Mouse (Mus musculus) erythroid progenitor cell, adult 5-6 weeks (primary cell): ENCODE data around the gene 1110059E24Rik. TPM values are rescaled to one million over a fixed set of nuclear protein-coding genes. Genes with fewer than 3 reads are reported as not detected.

Experiments
- ATAC-seq: replicated peaks from 2 replicates; pipeline ENCODE4 v1.8.0; 2016; ENCODE audit warnings: moderate number of reproducible peaks, mild to moderate bottlenecking, moderate TSS enrichment, inconsistent platforms; ENCODE audit not compliant: poor library complexity, low FRiP score, severe bottlenecking
- total RNA-seq, 2 experiments: library from RNA; stranded (forward) in 1 of 2; stranded (reverse) in 1 of 2; fragments of 150-400 nt in 1 of 2; fragments of 186-747, 209-891 nt in 1 of 2; gene quantifications; 2 replicates each; pipeline versions ENCODE4 v1.2.3 to v1.2.4; 2015 to 2017; ENCODE audit warnings: low replicate concordance in 2 of 2

The 1110059E24Rik gene
- 10.5 and 10.9 TPM in 2 replicates for total RNA-seq (2015; ENCODE audit: low replicate concordance)
- 4.7 and 5.4 TPM in 2 replicates for total RNA-seq (2017; ENCODE audit: low replicate concordance)

DNA sequence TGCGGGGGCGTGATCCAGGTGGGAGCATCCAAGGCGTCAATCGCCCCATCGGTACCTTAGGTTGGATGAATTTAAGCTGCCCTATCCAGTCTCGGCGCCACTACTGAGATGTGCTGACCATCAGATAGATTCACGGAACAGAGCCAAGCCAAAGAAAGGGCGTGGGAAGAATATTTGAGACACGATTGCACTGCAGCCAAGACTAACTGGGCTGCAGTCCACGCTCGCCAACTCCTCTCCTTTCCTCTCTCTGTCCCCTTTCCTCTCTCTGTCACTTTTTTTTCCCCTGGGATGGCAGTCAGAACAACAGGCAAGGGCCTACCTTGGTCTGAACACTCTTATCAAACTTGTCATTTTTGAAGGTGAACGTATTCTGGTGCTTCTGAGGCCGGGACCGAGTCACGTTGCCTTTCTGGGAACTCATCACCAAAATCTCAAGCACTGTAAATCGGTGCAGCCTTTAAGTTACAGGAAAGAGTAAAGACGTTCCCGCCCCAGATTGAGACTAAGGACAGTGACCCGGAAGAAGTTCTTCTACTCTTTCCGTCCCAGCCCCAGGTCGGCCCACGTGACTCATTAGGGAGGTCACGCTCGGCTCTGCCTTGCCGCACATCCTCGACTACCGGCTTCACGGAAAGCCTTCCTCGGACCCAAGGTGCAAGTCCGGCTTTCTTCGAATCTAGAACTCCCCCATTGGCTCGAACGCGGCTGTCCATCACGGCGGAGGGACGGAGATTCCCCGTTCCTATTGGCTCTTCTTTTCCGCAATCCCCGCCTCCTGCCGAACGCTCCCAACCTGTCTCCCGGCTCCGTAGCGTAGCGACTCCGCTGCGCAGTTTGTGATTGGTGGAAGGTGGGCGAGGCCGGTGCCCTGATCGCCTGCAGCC, at the start of gene 1110059E24Rik:
1110059E24Rik (minus strand) TSS at position 692 of the 887 bp plus-strand sequence.
- peak; percentile 99 for ATAC-seq

DNA sequence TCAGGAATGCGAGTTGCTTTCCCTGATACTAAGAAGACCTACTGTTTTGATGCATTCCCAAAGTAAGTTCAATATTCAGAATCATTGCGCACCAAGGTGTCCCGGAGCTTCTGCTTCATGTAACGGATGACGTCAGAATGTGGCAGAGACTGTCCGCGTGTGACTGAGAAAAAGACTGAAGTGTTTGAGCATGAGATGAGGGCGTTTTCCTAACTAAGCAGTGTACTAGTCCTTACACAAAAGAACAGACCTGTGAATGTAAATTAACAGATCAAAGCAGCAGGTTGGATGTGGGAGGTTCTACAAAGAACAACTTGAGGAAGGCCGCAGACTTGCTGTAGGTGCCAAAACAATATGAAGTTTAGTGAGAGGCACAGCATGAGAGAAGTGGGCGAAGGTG, 28.2 kb upstream of the 1110059E24Rik start:
- ATAC-seq, result no peak

DNA sequence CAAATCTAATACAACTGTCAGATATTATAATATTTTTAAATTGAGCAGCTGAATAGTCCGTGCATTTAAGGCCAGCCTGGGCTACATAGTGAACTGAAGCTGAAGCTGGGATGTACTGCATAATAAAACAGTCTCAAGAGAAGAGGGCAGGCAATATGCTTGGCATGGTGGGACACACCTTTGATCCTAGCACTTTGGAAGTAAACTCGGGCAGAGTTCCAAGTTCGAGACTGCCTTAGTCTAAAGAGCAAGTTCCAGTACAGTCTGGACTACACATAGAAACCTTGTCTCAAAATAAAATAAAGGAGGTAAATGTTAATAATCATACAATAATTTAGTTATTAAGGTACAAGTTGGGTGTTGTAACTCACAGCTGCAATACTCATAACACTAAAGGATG, 27.3 kb upstream of the 1110059E24Rik start:
- ATAC-seq, result no peak

DNA sequence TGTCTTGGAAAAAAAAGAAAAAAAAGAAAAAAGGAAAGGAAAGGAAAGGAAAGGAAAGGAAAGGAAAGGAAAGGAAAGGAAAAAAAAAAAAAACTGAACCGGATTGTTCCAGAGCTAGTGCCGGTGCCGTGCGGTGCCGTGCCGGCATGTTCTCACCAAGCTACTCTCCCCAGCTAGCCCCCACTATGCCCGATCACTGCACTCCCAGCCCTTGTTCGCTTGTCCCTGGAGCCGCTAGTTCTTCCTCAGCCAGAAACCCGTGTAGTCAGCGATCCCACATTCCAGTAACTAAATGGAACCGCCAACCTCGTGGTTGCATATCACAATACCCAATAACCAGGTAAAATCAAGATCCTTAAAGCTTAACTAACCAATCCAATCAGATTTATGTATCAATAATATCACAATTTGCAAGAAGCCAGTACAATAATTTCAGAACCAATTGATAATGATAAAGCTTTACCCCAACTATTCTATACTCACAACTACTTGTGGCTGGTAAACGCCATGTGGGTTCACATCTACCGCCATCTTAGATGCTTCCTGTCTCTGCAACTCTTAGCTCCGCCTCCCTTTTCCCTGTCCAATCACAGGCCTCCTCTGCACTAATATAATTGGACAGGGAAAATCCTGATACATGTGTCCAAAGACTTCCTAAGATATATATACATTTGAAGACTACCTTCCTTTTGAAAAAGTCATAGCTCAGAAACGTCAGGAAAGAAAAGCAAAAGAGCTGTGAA, 21.7 kb upstream of the 1110059E24Rik start:
- ATAC-seq, result no peak

DNA sequence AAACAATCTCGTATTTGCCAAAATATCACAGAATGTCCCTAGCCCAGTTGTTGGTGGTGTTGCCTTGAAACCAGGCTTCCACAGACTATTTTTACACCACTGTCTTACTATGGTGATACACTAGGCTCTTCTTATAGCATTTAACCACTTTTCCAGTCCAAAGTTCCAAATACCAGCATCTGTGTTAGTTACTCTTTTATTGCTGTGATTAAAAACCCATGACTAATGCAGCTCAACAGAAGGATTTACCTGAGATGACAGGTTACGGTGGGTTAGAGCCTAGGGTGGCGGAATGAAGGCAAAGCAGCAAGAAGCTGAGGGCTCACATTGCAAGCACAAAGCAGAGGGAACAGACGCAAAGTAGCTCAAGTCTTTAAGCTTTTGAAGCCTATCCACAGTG, 16.9 kb upstream of the 1110059E24Rik start:
- no peak for ATAC-seq

DNA sequence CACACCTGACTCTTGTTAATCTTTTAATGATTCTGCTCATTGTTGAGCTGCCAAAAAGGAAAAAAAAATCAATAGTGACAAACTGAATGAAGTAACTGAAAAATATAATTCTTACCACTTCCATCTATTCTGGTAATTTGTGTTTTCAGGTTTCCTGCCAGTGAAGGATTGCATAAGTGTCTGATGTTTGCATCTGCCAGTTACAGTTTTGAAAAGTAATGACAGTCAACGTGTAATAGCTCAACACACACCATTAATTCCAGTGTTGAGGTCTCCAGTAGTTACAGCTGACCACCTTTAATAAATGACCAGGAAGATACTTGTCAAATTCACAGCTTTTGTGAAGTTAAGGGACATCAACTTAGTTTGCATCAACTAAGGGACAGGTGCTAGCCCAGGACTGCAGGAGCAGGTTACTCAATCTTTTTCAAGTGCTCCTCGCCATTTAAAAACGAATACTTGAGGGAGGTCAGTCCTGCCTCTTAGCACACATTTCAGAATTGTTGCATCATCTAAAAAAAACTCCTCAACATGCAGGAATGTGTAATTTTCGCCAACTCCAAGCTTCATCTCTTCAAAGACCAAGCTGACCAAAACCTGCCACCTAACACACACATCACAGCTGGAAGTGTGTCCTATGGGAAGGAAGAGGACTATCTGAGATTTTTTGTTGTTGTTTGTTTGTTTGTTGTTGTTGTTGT, 11.1 kb upstream of the 1110059E24Rik start:
- no peak for ATAC-seq

DNA sequence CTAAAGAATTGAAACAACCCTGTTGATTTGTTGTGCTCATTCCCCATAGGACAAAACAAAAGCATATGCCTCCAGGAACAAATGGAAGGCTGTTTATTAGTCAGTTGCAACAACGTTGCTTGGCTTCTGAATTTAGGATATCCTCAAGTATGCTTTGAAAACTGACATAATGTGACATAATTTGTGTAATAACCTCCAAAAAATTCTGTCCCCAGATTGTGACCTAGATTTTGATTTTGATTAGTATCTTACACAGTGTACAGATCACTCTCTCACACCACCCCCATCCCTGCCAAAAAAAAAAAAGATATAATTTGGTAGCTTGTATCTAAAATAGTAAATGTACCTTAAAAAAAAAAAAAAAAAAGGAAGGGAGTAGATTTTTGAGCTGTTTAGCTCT, 8.0 kb upstream of the 1110059E24Rik start:
- ATAC-seq, result no peak

DNA sequence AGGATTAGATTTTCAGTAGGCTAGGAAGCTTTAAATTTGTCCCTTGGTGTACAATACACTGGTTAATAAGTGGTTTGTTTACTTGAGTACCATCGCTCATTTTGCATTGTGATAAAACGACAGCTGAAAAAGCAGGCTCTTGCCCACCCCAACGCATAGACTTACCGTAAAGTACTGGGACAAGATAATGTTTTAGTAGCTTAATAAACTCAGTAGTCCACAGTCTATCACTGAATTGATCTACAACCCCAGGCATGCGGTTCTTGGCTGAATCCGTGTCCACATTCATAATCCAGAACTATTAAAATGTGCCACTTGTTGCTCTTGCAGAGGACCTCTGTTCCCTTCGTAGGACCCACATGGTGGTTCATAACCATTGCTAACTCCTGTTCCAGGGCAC, 2.0 kb upstream of the 1110059E24Rik start:
- no peak for ATAC-seq

DNA sequence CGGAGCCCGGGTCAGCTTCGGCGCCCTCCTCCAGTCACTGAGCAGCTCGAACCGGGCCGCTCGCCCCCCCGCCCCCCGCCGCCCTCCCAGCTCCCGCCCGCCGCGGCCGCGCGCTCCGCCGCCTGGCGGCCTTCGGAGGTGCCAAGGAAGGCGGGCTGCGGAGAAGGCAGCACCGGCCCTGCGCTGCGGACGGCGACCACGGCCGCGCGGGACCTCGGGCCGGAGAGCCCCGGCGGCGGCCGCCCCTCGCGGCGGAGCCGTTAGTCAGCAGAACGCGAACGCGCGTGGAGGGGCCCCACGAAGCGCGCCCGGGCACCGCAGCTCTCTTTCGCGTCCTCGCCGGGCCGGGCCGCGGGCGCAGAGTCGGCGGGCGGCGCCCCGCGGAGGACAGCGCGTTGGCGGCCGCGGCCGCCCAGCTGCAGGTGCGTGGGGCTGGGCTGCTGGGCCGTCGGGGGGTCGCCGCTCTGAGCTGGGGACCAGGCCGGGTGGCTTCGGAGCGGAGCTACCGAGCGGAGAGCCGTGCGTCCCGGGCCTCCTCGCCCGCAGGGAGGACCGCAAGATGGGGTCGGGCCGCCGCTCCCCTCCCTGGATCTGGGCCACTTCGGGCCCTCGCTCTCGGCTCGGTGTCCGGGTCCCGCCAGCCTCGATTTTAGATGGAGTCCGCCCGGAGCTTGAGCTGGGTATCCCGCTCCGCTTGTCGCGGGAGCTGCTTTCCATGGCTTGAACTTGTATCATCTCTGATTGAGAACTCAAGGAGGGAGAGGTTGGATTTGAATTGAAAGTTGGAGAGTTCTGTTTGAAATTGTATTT, 601 bp upstream of the 1110059E24Rik start, which contains the start of gene Abhd17b:
Abhd17b (plus strand) TSS at position 14 of the 810 bp plus-strand sequence.
- no peak for ATAC-seq

DNA sequence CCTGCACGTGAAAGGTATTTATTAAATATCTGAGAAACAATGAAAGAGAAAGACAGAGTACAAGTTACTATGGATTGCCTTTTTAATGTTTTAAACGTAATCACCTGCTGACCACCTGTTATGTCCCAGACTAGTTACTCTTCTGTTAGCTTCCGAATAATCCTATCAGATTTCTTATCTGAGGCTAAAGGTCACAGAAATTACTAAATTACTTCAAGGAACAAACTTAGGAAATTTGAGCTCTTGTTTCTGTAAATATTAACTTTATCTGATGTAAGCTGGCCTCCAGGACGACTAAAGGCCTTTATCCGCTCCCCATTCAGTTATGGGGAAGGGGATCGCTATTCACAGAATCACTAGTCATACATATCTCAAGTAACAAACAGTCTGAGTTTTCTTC, 1.1 kb downstream of the 1110059E24Rik start:
- ATAC-seq, result no peak

DNA sequence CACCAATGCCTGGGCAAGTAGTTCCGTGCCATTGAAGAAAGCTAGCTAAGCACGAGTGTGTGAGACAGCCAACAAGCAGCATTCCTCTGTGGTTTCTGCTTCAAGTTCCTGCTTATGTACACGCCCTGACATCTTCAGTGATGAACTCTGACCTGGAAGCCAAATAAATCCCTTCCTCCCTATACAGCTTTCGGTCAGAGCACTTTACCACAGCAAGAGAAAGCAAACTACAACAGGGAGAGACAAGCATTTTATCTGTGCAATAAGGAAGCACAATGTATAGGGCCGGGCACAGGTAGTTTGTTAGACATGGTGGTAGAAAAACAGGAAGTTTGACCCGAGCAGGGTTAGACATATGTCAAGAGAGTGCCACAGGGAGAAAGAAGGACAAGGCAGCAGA, 6.6 kb downstream of the 1110059E24Rik start:
- no peak for ATAC-seq

DNA sequence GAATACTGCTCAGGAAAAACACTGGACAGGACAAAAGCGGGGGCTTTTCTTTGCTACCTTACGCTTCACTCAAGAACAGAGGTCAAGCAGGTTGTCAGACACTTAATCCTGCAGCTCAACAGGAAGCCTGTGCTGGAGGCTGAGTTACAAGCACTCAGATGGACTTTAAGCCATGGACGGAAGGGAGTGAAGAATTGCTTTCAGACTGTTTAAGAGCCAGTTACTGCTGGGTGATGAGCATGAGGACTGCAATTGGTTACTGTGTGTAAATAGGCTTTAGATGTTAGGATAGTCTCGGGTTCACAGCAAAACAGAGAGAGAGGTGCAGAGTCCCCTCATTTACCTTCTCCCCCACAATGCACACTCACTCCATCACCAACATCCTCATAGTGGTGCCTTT, 7.5 kb downstream of the 1110059E24Rik start:
- no peak for ATAC-seq

DNA sequence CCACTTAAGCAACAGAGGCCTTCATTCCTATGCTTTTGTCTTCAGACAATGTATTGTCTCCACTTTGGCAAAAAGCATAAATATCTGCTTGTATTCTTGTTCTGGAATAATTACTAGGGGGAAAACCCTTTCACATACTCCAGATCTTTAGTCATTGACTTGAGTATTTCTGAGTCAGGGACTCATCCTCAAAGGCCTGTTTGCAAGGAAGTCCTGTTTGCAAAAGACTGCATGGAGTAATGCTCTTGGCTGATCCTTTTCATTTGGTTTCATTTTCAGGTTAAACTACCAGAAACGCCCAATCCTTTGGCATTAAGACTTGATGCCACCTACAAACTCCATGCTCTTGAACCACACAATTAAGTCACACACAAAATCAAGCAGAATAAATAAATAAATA, 8.8 kb downstream of the 1110059E24Rik start:
- no peak for ATAC-seq

DNA sequence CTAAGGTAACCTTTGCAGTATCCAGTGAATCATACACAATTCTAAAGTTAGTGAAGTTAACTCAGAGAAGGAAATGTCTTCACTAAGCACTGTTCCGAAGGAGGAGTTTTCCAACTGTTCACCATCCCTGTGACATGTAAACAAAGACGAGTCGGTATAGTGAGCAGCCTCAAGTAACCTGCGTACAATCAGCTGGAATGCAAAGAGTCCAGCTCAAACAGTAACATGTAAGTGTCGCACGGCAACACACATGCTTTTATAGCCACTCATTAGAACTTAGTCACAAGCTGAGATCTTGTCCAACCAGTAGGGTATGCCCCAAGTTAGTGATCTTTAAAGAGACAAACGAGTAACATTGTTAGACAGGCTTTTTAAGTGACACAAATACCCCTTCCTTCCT, 15.1 kb downstream of the 1110059E24Rik start:
- no peak for ATAC-seq

DNA sequence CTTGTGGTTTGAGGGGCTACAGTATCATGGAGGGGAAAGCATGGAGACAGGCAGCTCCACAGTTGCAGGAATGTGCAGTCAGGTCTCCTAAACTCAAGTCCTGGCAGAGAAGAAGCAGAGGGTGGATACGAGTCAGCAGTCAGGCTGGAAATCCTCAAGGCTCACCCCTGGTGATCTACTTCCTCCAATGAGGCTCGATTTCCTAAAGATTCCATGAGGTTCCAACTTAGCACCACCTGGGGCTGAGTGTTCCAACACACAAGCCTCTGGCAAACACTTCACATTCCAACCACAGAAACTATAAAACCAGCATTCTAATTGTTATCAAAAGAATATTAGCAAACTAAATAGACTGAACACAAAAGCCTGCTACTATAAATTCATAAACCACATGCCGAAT, 15.9 kb downstream of the 1110059E24Rik start:
- ATAC-seq, result no peak

DNA sequence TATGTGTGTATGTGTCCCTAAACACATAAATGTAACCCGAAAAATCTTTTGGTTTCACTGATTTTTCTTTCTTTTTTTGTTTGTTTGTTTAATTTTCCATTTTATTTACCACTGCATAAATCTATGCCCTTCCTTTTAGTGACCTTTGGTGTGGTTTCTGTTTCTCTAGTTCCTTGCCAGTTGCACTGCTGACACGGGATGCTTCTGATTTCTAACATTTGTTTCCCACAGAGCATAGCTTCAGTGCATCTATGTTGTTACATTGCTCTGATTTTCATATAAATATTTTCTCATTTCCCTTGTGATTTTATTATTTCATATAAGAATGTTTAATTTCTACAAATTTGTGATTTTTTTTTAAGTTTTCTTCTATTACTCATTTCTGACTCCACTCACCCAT, 17.4 kb downstream of the 1110059E24Rik start:
- no peak for ATAC-seq

DNA sequence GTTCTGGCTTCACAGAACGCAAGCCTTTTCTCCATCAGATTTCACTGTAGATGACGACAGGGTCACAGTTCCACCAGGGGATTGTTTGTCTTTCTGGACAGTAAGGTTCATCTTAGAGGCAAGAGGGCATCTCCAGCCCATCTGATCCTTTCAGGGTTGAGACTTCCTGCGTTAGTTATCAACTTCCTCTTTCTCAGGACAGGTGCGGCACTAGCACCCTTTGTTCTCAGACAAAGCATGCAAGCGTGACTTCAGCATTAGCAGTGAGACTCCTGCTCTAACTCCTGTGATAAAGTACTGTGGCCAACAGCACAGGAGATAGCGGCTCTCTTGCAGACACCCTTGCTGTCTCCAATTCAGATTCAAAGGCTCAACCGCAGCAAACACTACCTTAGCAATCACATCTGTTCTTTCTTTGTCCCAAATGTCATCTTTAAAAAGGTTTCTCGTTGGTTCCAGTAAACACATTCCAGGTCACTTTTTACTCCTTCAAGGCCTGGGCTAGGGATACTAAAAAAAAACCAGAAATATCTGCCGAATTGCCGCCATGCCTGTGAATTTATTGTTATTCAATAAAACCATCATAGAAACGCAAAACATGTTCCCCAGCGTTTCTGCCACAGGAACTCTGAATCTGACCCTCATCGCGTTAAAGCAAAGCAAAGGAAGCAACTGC, 22.0 kb downstream of the 1110059E24Rik start:
- no peak for ATAC-seq

DNA sequence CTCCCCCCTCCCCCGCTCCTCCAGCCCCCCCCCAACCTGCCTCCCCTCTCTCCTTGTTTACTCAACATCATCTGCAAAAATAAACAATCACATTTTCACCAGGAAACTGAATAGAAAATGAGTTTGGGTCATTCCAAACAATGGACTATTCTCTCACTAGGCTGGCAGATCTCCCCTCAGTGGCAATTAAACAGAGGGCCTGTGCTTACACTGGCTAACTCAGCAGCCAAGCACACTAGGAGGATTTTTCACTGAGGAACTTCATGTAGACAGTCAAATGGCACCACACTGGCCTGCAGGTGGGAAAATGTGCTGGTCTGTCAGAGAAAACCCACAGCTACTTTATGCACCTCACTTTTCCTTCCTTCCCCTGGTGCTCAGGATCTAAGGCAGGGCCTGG, 23.3 kb downstream of the 1110059E24Rik start:
- no peak for ATAC-seq

DNA sequence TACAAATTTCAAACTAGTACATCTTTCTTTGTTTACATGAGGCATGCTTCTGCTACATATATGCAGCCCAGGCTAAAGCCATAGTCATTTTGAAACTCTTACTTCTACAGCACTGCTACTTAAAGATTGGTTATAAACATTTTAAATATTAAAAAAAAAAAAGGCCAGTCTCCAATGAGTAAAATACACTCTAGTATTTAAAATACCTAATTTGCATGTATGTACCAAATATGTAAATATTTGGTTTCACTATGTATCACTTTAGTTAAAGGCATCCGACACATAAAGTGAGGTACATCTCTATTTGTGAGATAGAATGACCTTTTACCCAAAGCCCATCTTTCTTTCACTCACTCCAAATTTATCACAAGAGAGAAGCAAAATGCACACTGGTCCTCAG, 23.7 kb downstream of the 1110059E24Rik start:
- no peak for ATAC-seq
